Mouse (Mus musculus) erythroblast, embryonic 14.5 days (primary cell): ENCODE results near the gene Slc9a6. TPM values are rescaled to one million over a fixed set of nuclear protein-coding genes. Genes with fewer than 3 reads are reported as not detected.

Experiments
- H3K27me3 ChIP-seq: 2 replicates; pipeline ENCODE4 v1.6.1; 2012; ENCODE audit warnings: inconsistent platforms; ENCODE audit not compliant: control insufficient read depth
- H3K36me3 ChIP-seq: 2 replicates; pipeline ENCODE4 v1.6.1; 2012; ENCODE audit warnings: mild to moderate bottlenecking, inconsistent platforms; ENCODE audit not compliant: control insufficient read depth
- H3K4me1 ChIP-seq: 2 replicates; pipeline ENCODE4 v1.6.1; 2012; ENCODE audit warnings: inconsistent platforms; ENCODE audit not compliant: control insufficient read depth
- H3K4me3 ChIP-seq: replicated peaks from 2 replicates; pipeline ENCODE3; 2012; ENCODE audit warnings: moderate library complexity, mild to moderate bottlenecking, inconsistent platforms
- H3K9me3 ChIP-seq: 2 replicates; pipeline ENCODE4 v1.6.1; 2012; ENCODE audit warnings: low read length, inconsistent platforms, mixed read lengths; ENCODE audit not compliant: control insufficient read depth
- GATA1 ChIP-seq: IDR thresholded peaks from 2 replicates; pipeline ENCODE4 v1.6.1; 2012; ENCODE audit warnings: low read length, inconsistent platforms, mixed read lengths
- TAL1 ChIP-seq: IDR thresholded peaks from 3 replicates; pipeline ENCODE4 v1.6.1; 2012; ENCODE audit warnings: low read length, inconsistent platforms, mixed read lengths
- polyA plus RNA-seq: library from polyadenylated mRNA; stranded (reverse); fragments of >175 nt; gene quantifications from 2 replicates; pipeline ENCODE4 v1.2.3, GENCODE M21; 2012

Gene Slc9a6
- polyA plus RNA-seq = 0.41 and 0.89 TPM in 2 replicates

GRCm38 (mm10) chrX:56609623-56610317, at the start of gene Slc9a6:
Gene Slc9a6 (plus strand): TSS chrX:56609757.
- TF ChIP-seq TAL1 = no peak
- no peak for TF ChIP-seq GATA1
- H3K4me3 ChIP-seq = peak within 1 kb of the TSS; percentile 72
- H3K4me1 ChIP-seq = peaks cover 61% of the 10 kb centered on the region
- H3K36me3 ChIP-seq = no peaks in the 10 kb centered on the region
- no peaks in the 10 kb centered on the region for H3K27me3 ChIP-seq
- H3K9me3 ChIP-seq = no peaks in the 10 kb centered on the region

GRCm38 (mm10) chrX:56572465-56572864, 37.1 kb upstream of the Slc9a6 start:
- Histone ChIP-seq H3K4me1 (no peaks in the 10 kb centered on the region), H3K9me3 (no peaks in the 10 kb centered on the region), H3K4me3 (no peak overlapping the region), H3K36me3 (no peaks in the 10 kb centered on the region), H3K27me3 (no peaks in the 10 kb centered on the region)
- no peak for TF ChIP-seq TAL1
- no peak for TF ChIP-seq GATA1

- TF ChIP-seq TAL1 = no peak
- TF ChIP-seq GATA1 = no peak
- Histone ChIP-seq H3K4me3 (no peak overlapping the region), H3K27me3 (no peaks in the 10 kb centered on the region), H3K36me3 (no peaks in the 10 kb centered on the region), H3K4me1 (no peaks in the 10 kb centered on the region), H3K9me3 (no peaks in the 10 kb centered on the region)
Observed at GRCm38 (mm10) chrX:56578200-56578599, 31.4 kb upstream of the Slc9a6 start.

- H3K27me3 ChIP-seq = no peaks in the 10 kb centered on the region; the same call in 1 of the 2 replicates
- H3K4me1 ChIP-seq = peaks cover 22% of the 10 kb centered on the region
- H3K36me3 ChIP-seq = peaks cover 16% of the 10 kb centered on the region
- peak overlapping the region; percentile 92 for H3K4me3 ChIP-seq
- TF ChIP-seq TAL1 (no peak), GATA1 (no peak)
- peaks cover 4% of the 10 kb centered on the region for H3K9me3 ChIP-seq
Observed at GRCm38 (mm10) chrX:56597219-56597886, 12.2 kb upstream of the Slc9a6 start.

GRCm38 (mm10) chrX:56597887-56598640, 11.5 kb upstream of the Slc9a6 start, which contains the start of gene Mmgt1:
Gene Mmgt1 (minus strand): TSS chrX:56598069.
- H3K27me3 ChIP-seq = no peaks in the 10 kb centered on the region; the same call in 1 of the 2 replicates
- H3K4me1 ChIP-seq = peaks cover 22% of the 10 kb centered on the region
- peaks cover 4% of the 10 kb centered on the region for H3K9me3 ChIP-seq
- peaks cover 13% of the 10 kb centered on the region for H3K36me3 ChIP-seq
- no peak for TF ChIP-seq GATA1
- TF ChIP-seq TAL1 = no peak
- peak within 1 kb of the TSS; percentile 92 for H3K4me3 ChIP-seq

- H3K4me1 ChIP-seq = peaks cover 54% of the 10 kb centered on the region
- H3K36me3 ChIP-seq = no peaks in the 10 kb centered on the region
- no peaks in the 10 kb centered on the region for H3K27me3 ChIP-seq
- H3K9me3 ChIP-seq = no peaks in the 10 kb centered on the region
- TF ChIP-seq GATA1 (no peak), TAL1 (no peak)
- no peak overlapping the region for H3K4me3 ChIP-seq
Observed at GRCm38 (mm10) chrX:56606536-56606935, 3.0 kb upstream of the Slc9a6 start.

GRCm38 (mm10) chrX:56607032-56607710, 2.4 kb upstream of the Slc9a6 start:
- no peak for TF ChIP-seq GATA1
- TF ChIP-seq TAL1 = no peak
- Histone ChIP-seq H3K27me3 (no peaks in the 10 kb centered on the region), H3K4me3 (no peak overlapping the region), H3K36me3 (no peaks in the 10 kb centered on the region), H3K4me1 (peaks cover 54% of the 10 kb centered on the region), H3K9me3 (no peaks in the 10 kb centered on the region)

GRCm38 (mm10) chrX:56609285-56609622, 303 bp upstream of the Slc9a6 start:
- no peaks in the 10 kb centered on the region for H3K9me3 ChIP-seq
- no peaks in the 10 kb centered on the region for H3K27me3 ChIP-seq
- TF ChIP-seq GATA1 (no peak), TAL1 (no peak)
- H3K36me3 ChIP-seq = no peaks in the 10 kb centered on the region
- peak overlapping the region; percentile 72 for H3K4me3 ChIP-seq
- H3K4me1 ChIP-seq = peaks cover 56% of the 10 kb centered on the region

GRCm38 (mm10) chrX:56610318-56610694, 749 bp downstream of the Slc9a6 start:
- peaks cover 64% of the 10 kb centered on the region for H3K4me1 ChIP-seq
- no peaks in the 10 kb centered on the region for H3K27me3 ChIP-seq
- no peaks in the 10 kb centered on the region for H3K9me3 ChIP-seq
- TF ChIP-seq TAL1 (no peak), GATA1 (no peak)
- peak overlapping the region; percentile 72 for H3K4me3 ChIP-seq
- no peaks in the 10 kb centered on the region for H3K36me3 ChIP-seq
